Mouse (Mus musculus): ENCODE results near the gene Olfr533. TPM values are rescaled to one million over a fixed set of nuclear protein-coding genes. Genes with fewer than 3 reads are reported as not detected.
"Not testable (repeated sequence)": the region's sequence is repeated elsewhere in the genome, so short reads cannot be mapped to it uniquely, and the experiment has no call there.

Gene Olfr533
- not detected in 2 replicates for polyA plus RNA-seq (2014; fragmentation: Nextera tagmentation; extraction: Ambion mirVana)

DNA sequence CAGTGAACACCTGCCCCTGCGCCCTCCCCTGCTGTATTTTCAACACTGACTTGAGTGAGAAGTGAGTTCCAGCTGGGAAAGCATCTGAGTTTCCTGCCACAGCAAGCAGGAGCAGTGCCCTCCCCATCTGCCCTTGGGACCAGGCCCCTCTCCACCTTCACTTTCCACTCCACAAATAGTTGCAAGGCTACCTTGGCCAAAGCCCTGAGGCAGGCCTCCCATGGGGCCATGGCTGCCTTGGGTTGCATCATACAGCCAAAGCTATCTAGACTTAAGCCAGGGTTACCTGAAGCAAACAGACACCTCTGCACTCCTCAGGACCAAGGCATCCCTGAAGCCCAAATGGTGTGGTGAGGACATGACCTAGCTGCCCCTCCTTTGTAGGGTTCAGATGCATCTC lies at the start of gene Olfr533:
Gene Olfr533, plus strand, starts transcription at position 301 of the 400 bp plus-strand sequence.
- DNase-seq (ENCODE audit: low spot score); ATAC-seq (ENCODE audit: low FRiP score); H3K27me3 ChIP-seq (ENCODE audit: control insufficient read depth, insufficient read depth, low read length); H3K4me1 ChIP-seq (replicated peaks; ENCODE audit: control insufficient read depth, insufficient read depth, low read length); H3K36me3 ChIP-seq (replicated peaks; ENCODE audit: control insufficient read depth, insufficient read depth); H3K4me3 ChIP-seq (replicated peaks; ENCODE audit: low read length); H3K9ac ChIP-seq; H3K9me3 ChIP-seq (ENCODE audit: control insufficient read depth, low read length); H3K27ac ChIP-seq; H3K4me2 ChIP-seq (replicated peaks): not testable (repeated sequence)
- WGBS: 80% methylated on average over 1 of the region's 1 CpGs

DNA sequence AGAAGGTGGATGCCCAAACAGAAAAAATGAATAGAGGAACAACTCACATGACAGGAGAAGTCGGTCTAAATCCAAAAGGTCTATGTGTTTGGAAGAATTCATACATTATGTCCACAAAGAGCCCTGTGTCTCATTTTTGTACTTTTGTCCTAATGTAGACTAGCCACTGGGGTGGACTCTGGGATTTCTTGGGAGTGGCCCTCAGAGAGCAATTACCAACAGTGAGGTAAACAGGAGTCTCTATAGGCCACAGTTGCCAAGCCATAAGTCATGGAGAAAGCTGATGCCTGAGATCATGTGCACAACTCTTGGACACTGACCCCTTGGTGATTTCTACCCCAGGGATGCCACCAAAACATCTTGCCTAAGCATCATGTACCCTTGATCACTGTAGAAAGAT lies 41.6 kb upstream of the Olfr533 start, which contains the start of gene Olfr532:
Gene Olfr532, minus strand, starts transcription at position 101 of the 400 bp plus-strand sequence.
- 96% methylated on average over 1 of the region's 1 CpGs for WGBS
- Histone ChIP-seq H3K4me3 (replicated peaks; ENCODE audit: low read length) (no peak within 1 kb of the TSS), H3K27ac (no peak within 1 kb of the TSS), H3K4me2 (replicated peaks) (no peak within 1 kb of the TSS), H3K27me3 (ENCODE audit: control insufficient read depth, insufficient read depth, low read length) (no peaks in the 10 kb centered on the region), H3K36me3 (replicated peaks; ENCODE audit: control insufficient read depth, insufficient read depth) (no peaks in the 10 kb centered on the region), H3K4me1 (replicated peaks; ENCODE audit: control insufficient read depth, insufficient read depth, low read length) (no peaks in the 10 kb centered on the region), H3K9ac (no peak within 1 kb of the TSS), H3K9me3 (ENCODE audit: control insufficient read depth, low read length) (no peaks in the 10 kb centered on the region)
- no peak for DNase-seq (ENCODE audit: low spot score)
- ATAC-seq (ENCODE audit: low FRiP score): no peak

DNA sequence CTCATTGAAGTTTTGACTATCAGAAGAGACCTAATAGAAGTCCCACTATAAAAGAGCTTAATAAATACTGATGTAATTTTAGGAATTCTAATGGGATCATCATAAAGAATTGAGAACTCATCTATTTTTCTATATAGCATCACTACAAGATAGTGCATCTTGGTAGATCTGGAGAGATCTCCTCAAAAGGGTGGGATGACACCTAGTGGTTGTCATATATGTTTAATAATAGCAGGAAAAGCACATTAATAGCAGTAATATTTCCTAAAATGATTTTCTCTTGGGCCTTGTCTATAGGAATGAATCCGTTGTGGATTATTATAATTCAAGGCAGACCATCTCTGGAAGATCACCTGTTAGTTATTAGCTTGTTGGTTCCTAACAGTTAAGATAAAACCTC lies 20.0 kb upstream of the Olfr533 start:
- H3K9me3 ChIP-seq (ENCODE audit: control insufficient read depth, low read length): no peaks in the 10 kb centered on the region
- no peak overlapping the region for H3K9ac ChIP-seq
- H3K4me1 ChIP-seq (replicated peaks; ENCODE audit: control insufficient read depth, insufficient read depth, low read length): no peaks in the 10 kb centered on the region
- no peak for ATAC-seq (ENCODE audit: low FRiP score)
- no peak overlapping the region for H3K4me3 ChIP-seq (replicated peaks; ENCODE audit: low read length)
- H3K36me3 ChIP-seq (replicated peaks; ENCODE audit: control insufficient read depth, insufficient read depth): no peaks in the 10 kb centered on the region
- H3K27ac ChIP-seq: no peak overlapping the region
- 88% methylated on average over 1 of the region's 1 CpGs for WGBS
- H3K27me3 ChIP-seq (ENCODE audit: control insufficient read depth, insufficient read depth, low read length): no peaks in the 10 kb centered on the region
- no peak overlapping the region for H3K4me2 ChIP-seq (replicated peaks)
- DNase-seq (ENCODE audit: low spot score): no peak

DNA sequence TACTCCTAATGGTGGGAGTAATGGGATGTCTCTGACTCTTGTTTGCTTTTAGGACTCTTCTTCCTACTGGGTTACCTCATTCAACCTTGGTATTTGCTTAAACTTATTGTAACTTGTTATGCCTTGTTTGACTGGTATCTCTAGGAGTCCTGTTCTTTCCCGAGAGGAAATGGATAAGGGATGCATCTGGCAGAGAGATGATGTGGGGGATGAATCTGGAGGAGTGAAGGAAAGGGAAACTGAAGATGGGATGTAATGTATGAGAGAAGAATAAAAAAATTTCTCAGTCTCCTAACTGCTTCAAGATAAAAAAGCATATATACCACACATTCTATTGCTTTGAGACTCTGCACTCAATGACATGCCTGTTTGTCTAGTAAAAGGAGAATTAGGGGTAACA lies 14.7 kb downstream of the Olfr533 start:
- no peak for ATAC-seq (ENCODE audit: low FRiP score)
- Histone ChIP-seq H3K36me3 (replicated peaks; ENCODE audit: control insufficient read depth, insufficient read depth) (no peaks in the 10 kb centered on the region), H3K27ac (no peak overlapping the region), H3K9ac (no peak overlapping the region), H3K27me3 (ENCODE audit: control insufficient read depth, insufficient read depth, low read length) (no peaks in the 10 kb centered on the region), H3K4me3 (replicated peaks; ENCODE audit: low read length) (no peak overlapping the region), H3K4me2 (replicated peaks) (no peak overlapping the region), H3K9me3 (ENCODE audit: control insufficient read depth, low read length) (peaks cover 11% of the 10 kb centered on the region), H3K4me1 (replicated peaks; ENCODE audit: control insufficient read depth, insufficient read depth, low read length) (no peaks in the 10 kb centered on the region)
- WGBS: 89% methylated on average over 1 of the region's 1 CpGs
- DNase-seq (ENCODE audit: low spot score): no peak

DNA sequence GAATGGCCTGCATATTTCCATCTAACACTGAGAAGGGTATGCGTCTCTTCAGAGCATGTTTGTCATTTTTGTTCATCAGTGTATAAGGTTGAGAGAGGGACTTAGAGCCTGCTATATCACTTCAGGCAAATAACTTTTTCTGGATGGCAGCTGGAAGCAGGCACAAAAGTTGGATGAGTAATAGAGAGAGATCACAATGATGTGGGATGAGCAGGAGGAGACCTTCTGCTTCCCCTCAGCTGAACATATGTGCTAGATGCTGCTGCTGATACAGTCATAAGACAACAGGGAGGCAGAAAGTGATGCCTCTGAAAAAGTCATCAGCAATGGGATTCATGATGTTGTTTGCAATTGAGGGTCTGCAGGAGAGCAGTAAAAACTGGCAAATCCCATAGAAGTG lies 15.6 kb downstream of the Olfr533 start:
- Histone ChIP-seq H3K4me1 (replicated peaks; ENCODE audit: control insufficient read depth, insufficient read depth, low read length) (no peaks in the 10 kb centered on the region), H3K4me3 (replicated peaks; ENCODE audit: low read length) (no peak overlapping the region), H3K9ac (no peak overlapping the region), H3K27me3 (ENCODE audit: control insufficient read depth, insufficient read depth, low read length) (no peaks in the 10 kb centered on the region), H3K9me3 (ENCODE audit: control insufficient read depth, low read length) (peaks cover 11% of the 10 kb centered on the region), H3K27ac (no peak overlapping the region), H3K4me2 (replicated peaks) (no peak overlapping the region), H3K36me3 (replicated peaks; ENCODE audit: control insufficient read depth, insufficient read depth) (no peaks in the 10 kb centered on the region)
- no peak for DNase-seq (ENCODE audit: low spot score)
- WGBS: 97% methylated on average over 1 of the region's 1 CpGs
- no peak for ATAC-seq (ENCODE audit: low FRiP score)

DNA sequence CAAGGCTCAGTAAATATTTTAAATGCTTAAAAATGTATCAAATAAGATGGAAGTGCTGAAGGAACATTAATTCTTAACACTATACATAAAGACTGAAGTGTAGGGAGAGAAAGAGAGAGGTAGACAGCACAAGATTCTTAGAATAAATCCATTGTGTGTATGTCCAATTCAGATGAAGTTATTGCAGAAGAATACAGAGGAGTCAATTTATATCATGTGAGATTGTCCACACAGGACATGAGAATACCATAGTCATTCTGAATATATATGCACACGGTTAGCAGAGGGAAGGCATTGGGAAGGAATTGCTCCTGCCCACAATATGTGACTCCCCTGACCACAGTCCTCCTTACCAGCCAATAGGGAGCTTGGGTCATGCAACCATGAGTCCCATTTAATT lies 20.7 kb downstream of the Olfr533 start, which contains the start of gene Olfr535:
Gene Olfr535, plus strand, starts transcription at position 301 of the 400 bp plus-strand sequence.
- Histone ChIP-seq H3K9ac (no peak within 1 kb of the TSS), H3K36me3 (replicated peaks; ENCODE audit: control insufficient read depth, insufficient read depth) (no peaks in the 10 kb centered on the region), H3K4me3 (replicated peaks; ENCODE audit: low read length) (no peak within 1 kb of the TSS), H3K9me3 (ENCODE audit: control insufficient read depth, low read length) (no peaks in the 10 kb centered on the region), H3K4me2 (replicated peaks) (no peak within 1 kb of the TSS), H3K4me1 (replicated peaks; ENCODE audit: control insufficient read depth, insufficient read depth, low read length) (no peaks in the 10 kb centered on the region), H3K27me3 (ENCODE audit: control insufficient read depth, insufficient read depth, low read length) (no peaks in the 10 kb centered on the region), H3K27ac (no peak within 1 kb of the TSS)
- DNase-seq (ENCODE audit: low spot score): no peak
- WGBS: 88% methylated on average over 1 of the region's 1 CpGs
- no peak for ATAC-seq (ENCODE audit: low FRiP score)

DNA sequence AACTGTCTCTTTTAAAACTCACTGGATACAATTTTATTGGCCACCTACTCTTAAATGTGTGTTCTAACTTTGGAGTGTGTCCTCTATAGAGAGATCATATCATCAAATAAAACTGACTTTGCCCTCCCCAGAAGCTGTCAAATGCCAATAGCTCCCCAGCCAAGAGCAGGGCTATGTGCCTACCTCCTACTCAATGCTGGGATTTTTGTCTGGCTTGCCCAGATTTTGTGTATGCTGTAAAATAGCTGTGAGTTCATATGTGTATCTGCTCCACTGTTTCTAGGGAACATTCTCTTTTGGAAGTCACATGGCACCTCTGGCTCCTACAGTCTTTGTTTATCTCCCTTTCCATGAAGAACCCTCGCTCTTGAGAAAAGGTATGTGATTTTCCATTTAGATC lies 25.8 kb downstream of the Olfr533 start:
- WGBS: 76% methylated on average over 1 of the region's 1 CpGs
- DNase-seq (ENCODE audit: low spot score): no peak
- Histone ChIP-seq H3K27me3 (ENCODE audit: control insufficient read depth, insufficient read depth, low read length) (no peaks in the 10 kb centered on the region), H3K4me3 (replicated peaks; ENCODE audit: low read length) (no peak overlapping the region), H3K27ac (no peak overlapping the region), H3K9me3 (ENCODE audit: control insufficient read depth, low read length) (no peaks in the 10 kb centered on the region), H3K4me2 (replicated peaks) (no peak overlapping the region), H3K4me1 (replicated peaks; ENCODE audit: control insufficient read depth, insufficient read depth, low read length) (no peaks in the 10 kb centered on the region), H3K9ac (no peak overlapping the region), H3K36me3 (replicated peaks; ENCODE audit: control insufficient read depth, insufficient read depth) (no peaks in the 10 kb centered on the region)
- ATAC-seq (ENCODE audit: low FRiP score): no peak

DNA sequence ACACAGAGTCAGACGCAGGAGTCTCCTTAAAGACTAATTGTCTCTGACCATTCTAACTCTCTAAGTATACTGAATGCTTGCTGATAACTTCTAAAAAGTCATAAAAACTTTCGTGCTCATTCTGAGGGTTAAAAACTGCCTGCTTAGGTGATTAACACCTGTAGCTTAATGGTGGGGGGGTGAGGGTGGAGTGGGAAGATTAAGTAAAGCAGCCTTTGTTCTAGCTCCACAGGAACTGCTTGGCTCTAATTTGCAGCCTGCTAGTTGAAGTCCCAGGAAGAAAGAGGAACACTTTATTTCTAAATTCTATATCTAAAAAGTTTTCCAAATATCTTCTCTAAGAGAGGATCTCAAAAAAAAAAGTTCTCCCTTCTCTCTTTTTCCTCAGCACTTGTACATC lies 31.1 kb downstream of the Olfr533 start:
- Histone ChIP-seq H3K9ac (no peak overlapping the region), H3K27me3 (ENCODE audit: control insufficient read depth, insufficient read depth, low read length) (no peaks in the 10 kb centered on the region), H3K27ac (no peak overlapping the region), H3K4me2 (replicated peaks) (no peak overlapping the region), H3K4me1 (replicated peaks; ENCODE audit: control insufficient read depth, insufficient read depth, low read length) (no peaks in the 10 kb centered on the region), H3K4me3 (replicated peaks; ENCODE audit: low read length) (no peak overlapping the region), H3K36me3 (replicated peaks; ENCODE audit: control insufficient read depth, insufficient read depth) (no peaks in the 10 kb centered on the region), H3K9me3 (ENCODE audit: control insufficient read depth, low read length) (no peaks in the 10 kb centered on the region)
- DNase-seq (ENCODE audit: low spot score): no peak
- 43% methylated on average over 2 of the region's 2 CpGs for WGBS
- ATAC-seq (ENCODE audit: low FRiP score): no peak

DNA sequence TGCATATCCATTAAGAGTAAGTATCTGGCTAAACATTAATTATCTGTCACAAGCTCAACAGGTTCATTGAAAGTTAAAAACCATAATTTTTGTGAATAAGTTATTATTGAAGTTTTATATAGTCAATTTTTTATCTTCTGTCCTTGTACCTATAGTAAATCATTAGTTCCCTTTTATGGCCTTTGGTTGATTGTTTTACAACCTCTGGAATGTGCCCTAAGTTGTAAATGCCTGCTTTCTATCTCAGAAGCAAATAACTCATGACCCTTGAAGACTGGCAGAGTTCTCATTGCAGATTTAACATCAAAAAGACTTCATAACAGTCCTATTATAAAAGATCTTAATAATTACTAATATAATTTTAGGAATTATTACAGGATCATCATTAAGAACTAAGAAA lies 31.5 kb downstream of the Olfr533 start:
- Histone ChIP-seq H3K4me3 (replicated peaks; ENCODE audit: low read length) (no peak overlapping the region), H3K4me1 (replicated peaks; ENCODE audit: control insufficient read depth, insufficient read depth, low read length) (no peaks in the 10 kb centered on the region), H3K27ac (no peak overlapping the region), H3K27me3 (ENCODE audit: control insufficient read depth, insufficient read depth, low read length) (no peaks in the 10 kb centered on the region), H3K9me3 (ENCODE audit: control insufficient read depth, low read length) (no peaks in the 10 kb centered on the region), H3K9ac (no peak overlapping the region), H3K4me2 (replicated peaks) (no peak overlapping the region), H3K36me3 (replicated peaks; ENCODE audit: control insufficient read depth, insufficient read depth) (no peaks in the 10 kb centered on the region)
- ATAC-seq (ENCODE audit: low FRiP score): no peak
- no peak for DNase-seq (ENCODE audit: low spot score)

DNA sequence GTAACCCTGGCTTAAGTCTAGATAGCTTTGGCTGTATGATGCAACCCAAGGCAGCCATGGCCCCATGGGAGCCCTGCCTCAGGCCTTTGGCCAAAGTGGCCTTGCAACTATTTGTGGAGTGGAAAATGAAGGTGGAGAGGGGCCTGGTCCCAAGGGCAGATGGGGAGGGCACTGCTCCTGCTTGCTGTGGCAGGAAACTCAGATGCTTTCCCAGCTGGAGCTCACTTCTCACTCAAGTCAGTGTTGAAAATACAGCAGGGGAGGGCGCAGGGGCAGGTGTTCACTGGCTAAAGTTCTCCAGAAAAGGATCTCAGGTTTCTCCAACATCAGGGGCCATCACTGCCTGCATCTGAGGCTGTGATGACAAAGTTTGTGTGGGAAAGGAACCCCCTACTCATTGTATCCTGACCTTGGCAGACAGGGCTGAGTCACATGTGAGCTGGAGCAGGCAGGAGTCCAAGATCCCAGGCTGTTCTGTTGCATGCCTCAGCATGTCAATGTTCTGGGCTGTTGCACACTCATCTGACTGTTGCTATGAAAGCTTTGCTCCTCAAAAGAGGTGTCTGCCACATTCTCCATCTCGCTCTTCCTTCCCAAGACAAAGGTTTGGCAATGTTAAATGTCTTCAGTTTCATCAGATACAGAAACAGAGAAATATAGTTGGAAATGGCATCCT lies 44.3 kb downstream of the Olfr533 start, which contains the start of gene Olfr536:
Gene Olfr536, minus strand, starts transcription at position 51 of the 676 bp plus-strand sequence.
- H3K4me1 ChIP-seq (replicated peaks; ENCODE audit: control insufficient read depth, insufficient read depth, low read length); H3K4me2 ChIP-seq (replicated peaks); DNase-seq (ENCODE audit: low spot score); H3K27me3 ChIP-seq (ENCODE audit: control insufficient read depth, insufficient read depth, low read length); H3K9me3 ChIP-seq (ENCODE audit: control insufficient read depth, low read length); H3K4me3 ChIP-seq (replicated peaks; ENCODE audit: low read length); H3K36me3 ChIP-seq (replicated peaks; ENCODE audit: control insufficient read depth, insufficient read depth); ATAC-seq (ENCODE audit: low FRiP score); H3K27ac ChIP-seq; H3K9ac ChIP-seq: not testable (repeated sequence)
- 71% methylated on average over 2 of the region's 2 CpGs for WGBS

Data from hindbrain, embryonic 14.5 days (tissue).